Mouse (Mus musculus) intestine, postnatal 0 days (tissue): ENCODE results near the gene Wwp2. TPM values are rescaled to one million over a fixed set of nuclear protein-coding genes. Genes with fewer than 3 reads are reported as not detected.

Experiments used
- ATAC-seq: fragments of 200-750 bp; cut with Nextera tagmentation; 2 replicates; pipeline ENCODE4 v1.8.0; 2017; ENCODE audit warnings: mild to moderate bottlenecking, moderate TSS enrichment, moderate library complexity
- H3K27ac ChIP-seq: fragments of 300-500 bp; sonication (generic); 2 replicates; pipeline ENCODE4 v1.5.1; 2014; ENCODE audit warnings: mild to moderate bottlenecking, low read depth, low read length, moderate library complexity
- H3K27me3 ChIP-seq: fragments of 300-500 bp; sonication (generic); replicated peaks from 2 replicates; pipeline ENCODE4 v1.6.1; 2014; ENCODE audit warnings: low read length, mixed read lengths; ENCODE audit not compliant: control insufficient read depth, insufficient read depth
- H3K36me3 ChIP-seq: fragments of 300-500 bp; sonication (generic); 2 replicates; pipeline ENCODE4 v1.6.1; 2014; ENCODE audit warnings: mild to moderate bottlenecking, moderate library complexity; ENCODE audit not compliant: control insufficient read depth, insufficient read depth
- H3K4me1 ChIP-seq: fragments of 300-500 bp; sonication (generic); replicated peaks from 2 replicates; pipeline ENCODE4 v1.6.1; 2014; ENCODE audit warnings: antibody characterized with exemption, low read length, mixed read lengths; ENCODE audit not compliant: control insufficient read depth, insufficient read depth
- H3K4me2 ChIP-seq: fragments of 300-500 bp; sonication (generic); replicated peaks from 2 replicates; pipeline ENCODE4 v1.6.1; 2014; ENCODE audit warnings: low read depth, mild to moderate bottlenecking, moderate library complexity
- H3K4me3 ChIP-seq: fragments of 300-500 bp; sonication (generic); 2 replicates; pipeline ENCODE4 v1.5.1; 2014; ENCODE audit warnings: low read depth, low read length
- H3K9ac ChIP-seq: fragments of 300-500 bp; sonication (generic); 2 replicates; pipeline ENCODE4 v1.6.1; 2014; ENCODE audit warnings: mild to moderate bottlenecking, low read depth, low read length
- H3K9me3 ChIP-seq: fragments of 300-500 bp; sonication (generic); 2 replicates; pipeline ENCODE4 v1.6.1; 2016; ENCODE audit warnings: mixed run types; ENCODE audit not compliant: control insufficient read depth
- CTCF ChIP-seq: sonication (generic); IDR thresholded peaks from 2 replicates; pipeline ENCODE4 v1.5.1; 2016; ENCODE audit warnings: low read depth, mild to moderate bottlenecking, control low read depth, antibody characterized with exemption, moderate library complexity
- WGBS: fragments of 180-500 bp; shearing (Covaris S2); extraction: QIAGEN DNeasy Blood & Tissue Kit; methylation state at CpG from one replicate; pipeline ENCODE4 v1.1.7; 2014; 5-methylcytosine and 5-hydroxymethylcytosine counted together
- polyA plus RNA-seq: library from polyadenylated mRNA; unstranded; fragments of >200 nt; fragmentation: Nextera tagmentation; extraction: Ambion mirVana; gene quantifications from 2 replicates; pipeline ENCODE4 v1.2.1, GENCODE M21; 2015

Gene Wwp2
- polyA plus RNA-seq = 34.9 and 37.4 TPM in 2 replicates

GRCm38 (mm10) chr8:107435962-107436831 is at the start of gene Wwp2:
Wwp2 (plus strand) TSS chr8:107436365.
- Histone ChIP-seq H3K9me3 (no peaks in the 10 kb centered on the region), H3K4me3 (peak within 1 kb of the TSS; percentile 90), H3K27ac (peak within 1 kb of the TSS; percentile 99), H3K9ac (peak within 1 kb of the TSS; percentile 91), H3K27me3 (no peaks in the 10 kb centered on the region), H3K4me2 (peak within 1 kb of the TSS; percentile 69), H3K36me3 (no peaks in the 10 kb centered on the region), H3K4me1 (0 out of 2 replicates have a peak, but pooled peaks cover 7% of the 10 kb centered on the region)
- peak; percentile 77 for ATAC-seq
- under 1% methylated on average over 63 of the region's 81 CpGs for WGBS
- peak; percentile 36; the same call in 1 of the 2 replicates for TF ChIP-seq CTCF

GRCm38 (mm10) chr8:107386642-107387041 is 49.5 kb upstream of the Wwp2 start:
- no peak overlapping the region for H3K9ac ChIP-seq
- WGBS = 22% methylated on average over 3 of the region's 3 CpGs
- H3K4me1 ChIP-seq = no peaks in the 10 kb centered on the region; the same call in 1 of the 2 replicates
- H3K36me3 ChIP-seq = no peaks in the 10 kb centered on the region
- peak; percentile 79 for TF ChIP-seq CTCF
- H3K27ac ChIP-seq = no peak overlapping the region
- ATAC-seq = no peak
- no peaks in the 10 kb centered on the region for H3K9me3 ChIP-seq
- no peak overlapping the region for H3K4me2 ChIP-seq
- H3K4me3 ChIP-seq = no peak overlapping the region
- no peaks in the 10 kb centered on the region for H3K27me3 ChIP-seq

GRCm38 (mm10) chr8:107387861-107388260 is 48.3 kb upstream of the Wwp2 start:
- Histone ChIP-seq H3K36me3 (no peaks in the 10 kb centered on the region), H3K4me2 (no peak overlapping the region), H3K9ac (no peak overlapping the region), H3K4me3 (no peak overlapping the region), H3K27me3 (no peaks in the 10 kb centered on the region), H3K27ac (no peak overlapping the region), H3K4me1 (no peaks in the 10 kb centered on the region; the same call in 1 of the 2 replicates), H3K9me3 (no peaks in the 10 kb centered on the region)
- no peak for ATAC-seq
- peak; percentile 60 for TF ChIP-seq CTCF
- WGBS = 69% methylated on average over 5 of the region's 5 CpGs

GRCm38 (mm10) chr8:107389557-107389956 is 46.6 kb upstream of the Wwp2 start:
- Histone ChIP-seq H3K27ac (no peak overlapping the region), H3K36me3 (no peaks in the 10 kb centered on the region), H3K4me3 (no peak overlapping the region), H3K27me3 (no peaks in the 10 kb centered on the region), H3K4me2 (no peak overlapping the region), H3K9ac (no peak overlapping the region), H3K9me3 (no peaks in the 10 kb centered on the region), H3K4me1 (no peaks in the 10 kb centered on the region; the same call in 1 of the 2 replicates)
- no peak for TF ChIP-seq CTCF
- 61% methylated on average over 8 of the region's 8 CpGs for WGBS
- no peak for ATAC-seq

- WGBS = 76% methylated on average over 16 of the region's 16 CpGs
Measured at GRCm38 (mm10) chr8:107390476-107391135, 45.6 kb upstream of the Wwp2 start.

GRCm38 (mm10) chr8:107391136-107391516 is 45.0 kb upstream of the Wwp2 start:
- Histone ChIP-seq H3K36me3 (no peaks in the 10 kb centered on the region), H3K9me3 (no peaks in the 10 kb centered on the region), H3K9ac (no peak overlapping the region), H3K4me1 (no peaks in the 10 kb centered on the region; the same call in 1 of the 2 replicates), H3K4me3 (no peak overlapping the region), H3K4me2 (peak overlapping the region; percentile 47), H3K27me3 (no peaks in the 10 kb centered on the region), H3K27ac (peak overlapping the region; percentile 75)
- WGBS = 52% methylated on average over 4 of the region's 4 CpGs
- ATAC-seq = peak; percentile 46; the same call in 1 of the 2 replicates
- no peak for TF ChIP-seq CTCF

More at GRCm38 (mm10) chr8:107390476-107391135, 45.6 kb upstream of the Wwp2 start:
- ATAC-seq = peak; percentile 76
- Histone ChIP-seq H3K4me1 (no peaks in the 10 kb centered on the region; the same call in 1 of the 2 replicates), H3K4me3 (no peak overlapping the region), H3K9ac (no peak overlapping the region), H3K27me3 (no peaks in the 10 kb centered on the region), H3K27ac (peak overlapping the region; percentile 75), H3K4me2 (peak overlapping the region; percentile 47), H3K36me3 (no peaks in the 10 kb centered on the region), H3K9me3 (no peaks in the 10 kb centered on the region)
- TF ChIP-seq CTCF = no peak; the same call in 1 of the 2 replicates
